Mouse (Mus musculus) limb, embryonic 15.5 days (tissue): ENCODE measurements around the gene Gm44790. TPM values are rescaled to one million over a fixed set of nuclear protein-coding genes. Genes with fewer than 3 reads are reported as not detected.
"Not testable (repeated sequence)": the region's sequence is repeated elsewhere in the genome, so short reads cannot be mapped to it uniquely, and the experiment has no call there.

Experiments used
- ATAC-seq: fragments of 200-750 bp; cut with Nextera tagmentation; 2 replicates; pipeline ENCODE4 v1.8.0; 2017; ENCODE audit warnings: low read depth, moderate TSS enrichment; ENCODE audit not compliant: insufficient number of reproducible peaks, low FRiP score, low TSS enrichment
- H3K27ac ChIP-seq: fragments of 300-500 bp; sonication (generic); 2 replicates; pipeline ENCODE4 v1.5.1; 2015; ENCODE audit warnings: moderate library complexity, mild to moderate bottlenecking, inconsistent platforms
- H3K27me3 ChIP-seq: fragments of 300-500 bp; sonication (generic); 2 replicates; pipeline ENCODE4 v1.6.1; 2015; ENCODE audit warnings: inconsistent platforms
- H3K36me3 ChIP-seq: fragments of 300-500 bp; sonication (generic); 2 replicates; pipeline ENCODE4 v1.6.1; 2015; ENCODE audit warnings: inconsistent platforms
- H3K4me1 ChIP-seq: fragments of 300-500 bp; sonication (generic); 2 replicates; pipeline ENCODE4 v1.6.1; 2015; ENCODE audit warnings: inconsistent platforms
- H3K4me2 ChIP-seq: fragments of 300-500 bp; sonication (generic); 2 replicates; pipeline ENCODE4 v1.6.1; 2015; ENCODE audit warnings: mild to moderate bottlenecking, inconsistent platforms
- H3K4me3 ChIP-seq: fragments of 300-500 bp; sonication (generic); 2 replicates; pipeline ENCODE4 v1.5.1; 2015; ENCODE audit warnings: mild to moderate bottlenecking, inconsistent platforms
- H3K9ac ChIP-seq: fragments of 300-500 bp; sonication (generic); 2 replicates; pipeline ENCODE4 v1.6.1; 2015; ENCODE audit warnings: inconsistent platforms
- H3K9me3 ChIP-seq: fragments of 300-500 bp; sonication (generic); 2 replicates; pipeline ENCODE4 v1.6.1; 2016; ENCODE audit warnings: inconsistent platforms
- WGBS: fragments of 180-500 bp; shearing (Covaris S2); methylation state at CpG from one replicate; pipeline ENCODE4 v1.1.7; 2015; 5-methylcytosine and 5-hydroxymethylcytosine counted together
- polyA plus RNA-seq: library from polyadenylated mRNA; unstranded; fragments of >200 nt; fragmentation: Nextera tagmentation; extraction: Ambion mirVana; gene quantifications from 2 replicates; pipeline ENCODE4 v1.2.1, GENCODE M21; 2015

Gene Gm44790
- 0.42 TPM in 1 of 2 replicates, not detected in the other for polyA plus RNA-seq

- WGBS = 98% methylated on average over 1 of the region's 1 CpGs
- Histone ChIP-seq H3K4me2 (no peak within 1 kb of the TSS), H3K27ac (no peak within 1 kb of the TSS), H3K27me3 (no peaks in the 10 kb centered on the region), H3K9ac (no peak within 1 kb of the TSS), H3K36me3 (peaks cover 62% of the 10 kb centered on the region), H3K9me3 (no peaks in the 10 kb centered on the region), H3K4me3 (no peak within 1 kb of the TSS), H3K4me1 (no peaks in the 10 kb centered on the region)
- ATAC-seq = no peak
Measured at GRCm38 (mm10) chr6:86426358-86426757, at the start of gene Gm44790. TSS of gene Gm44790 (plus strand) at chr6:86426658.

GRCm38 (mm10) chr6:86378341-86378740 is 48.1 kb upstream of the Gm44790 start:
- no peak for ATAC-seq
- H3K27ac ChIP-seq = no peak overlapping the region
- no peak overlapping the region for H3K4me2 ChIP-seq
- H3K36me3 ChIP-seq = peaks cover 41% of the 10 kb centered on the region
- WGBS = 89% methylated on average over 3 of the region's 3 CpGs
- H3K4me3 ChIP-seq = no peak overlapping the region
- no peak overlapping the region for H3K9ac ChIP-seq
- H3K9me3 ChIP-seq = no peaks in the 10 kb centered on the region
- H3K4me1 ChIP-seq = no peaks in the 10 kb centered on the region
- H3K27me3 ChIP-seq = no peaks in the 10 kb centered on the region

GRCm38 (mm10) chr6:86380112-86380511 is 46.3 kb upstream of the Gm44790 start:
- not testable (repeated sequence) for H3K4me2 ChIP-seq, H3K4me1 ChIP-seq, H3K27ac ChIP-seq, ATAC-seq, H3K9ac ChIP-seq, H3K4me3 ChIP-seq, H3K27me3 ChIP-seq, H3K9me3 ChIP-seq
- WGBS = 71% methylated on average over 8 of the region's 8 CpGs
- peaks cover 41% of the 10 kb centered on the region for H3K36me3 ChIP-seq

- no peak for ATAC-seq
- Histone ChIP-seq H3K4me3 (no peak overlapping the region), H3K36me3 (peaks cover 36% of the 10 kb centered on the region), H3K27ac (no peak overlapping the region), H3K27me3 (no peaks in the 10 kb centered on the region), H3K9ac (no peak overlapping the region), H3K9me3 (no peaks in the 10 kb centered on the region), H3K4me2 (no peak overlapping the region), H3K4me1 (no peaks in the 10 kb centered on the region)
Measured at GRCm38 (mm10) chr6:86382551-86382950, 43.9 kb upstream of the Gm44790 start.

- no peak overlapping the region for H3K27ac ChIP-seq
- H3K4me1 ChIP-seq = no peaks in the 10 kb centered on the region
- no peak overlapping the region for H3K4me2 ChIP-seq
- WGBS = 45% methylated on average over 16 of the region's 16 CpGs
- peaks cover 35% of the 10 kb centered on the region for H3K36me3 ChIP-seq
- no peak for ATAC-seq
- H3K9ac ChIP-seq = no peak overlapping the region
- no peaks in the 10 kb centered on the region for H3K27me3 ChIP-seq
- no peaks in the 10 kb centered on the region for H3K9me3 ChIP-seq
- H3K4me3 ChIP-seq = no peak overlapping the region
Measured at GRCm38 (mm10) chr6:86383370-86383769, 43.1 kb upstream of the Gm44790 start.

- no peaks in the 10 kb centered on the region for H3K9me3 ChIP-seq
- no peak overlapping the region for H3K4me2 ChIP-seq
- no peaks in the 10 kb centered on the region for H3K4me1 ChIP-seq
- H3K4me3 ChIP-seq = no peak overlapping the region
- H3K27ac ChIP-seq = no peak overlapping the region
- no peak overlapping the region for H3K9ac ChIP-seq
- WGBS = 48% methylated on average over 4 of the region's 4 CpGs
- H3K27me3 ChIP-seq = no peaks in the 10 kb centered on the region
- ATAC-seq = no peak
- H3K36me3 ChIP-seq = peaks cover 35% of the 10 kb centered on the region
Measured at GRCm38 (mm10) chr6:86384692-86385091, 41.8 kb upstream of the Gm44790 start.

- H3K4me3 ChIP-seq = no peak overlapping the region
- ATAC-seq = no peak
- H3K4me1 ChIP-seq = no peaks in the 10 kb centered on the region
- H3K9ac ChIP-seq = no peak overlapping the region
- 89% methylated on average over 5 of the region's 5 CpGs for WGBS
- H3K27ac ChIP-seq = no peak overlapping the region
- peaks cover 40% of the 10 kb centered on the region for H3K36me3 ChIP-seq
- H3K27me3 ChIP-seq = no peaks in the 10 kb centered on the region
- H3K9me3 ChIP-seq = no peaks in the 10 kb centered on the region
- H3K4me2 ChIP-seq = no peak overlapping the region
Measured at GRCm38 (mm10) chr6:86385362-86386104, 40.9 kb upstream of the Gm44790 start.

GRCm38 (mm10) chr6:86387313-86387712 is 39.1 kb upstream of the Gm44790 start:
- Histone ChIP-seq H3K27ac (no peak overlapping the region), H3K27me3 (no peaks in the 10 kb centered on the region), H3K9me3 (no peaks in the 10 kb centered on the region), H3K4me2 (no peak overlapping the region), H3K4me1 (no peaks in the 10 kb centered on the region), H3K4me3 (no peak overlapping the region), H3K36me3 (peaks cover 58% of the 10 kb centered on the region), H3K9ac (no peak overlapping the region)
- ATAC-seq = no peak
- WGBS = 87% methylated on average over 12 of the region's 12 CpGs

GRCm38 (mm10) chr6:86388461-86388860 is 38.0 kb upstream of the Gm44790 start:
- Histone ChIP-seq H3K27ac (no peak overlapping the region), H3K4me3 (no peak overlapping the region), H3K9me3 (no peaks in the 10 kb centered on the region), H3K4me2 (no peak overlapping the region), H3K4me1 (no peaks in the 10 kb centered on the region), H3K27me3 (no peaks in the 10 kb centered on the region), H3K9ac (no peak overlapping the region), H3K36me3 (peaks cover 60% of the 10 kb centered on the region)
- ATAC-seq = no peak
- 80% methylated on average over 18 of the region's 18 CpGs for WGBS

GRCm38 (mm10) chr6:86391326-86391725 is 35.1 kb upstream of the Gm44790 start:
- Histone ChIP-seq H3K27ac (no peak overlapping the region), H3K4me1 (peaks cover 12% of the 10 kb centered on the region), H3K27me3 (no peaks in the 10 kb centered on the region), H3K4me3 (no peak overlapping the region), H3K9ac (no peak overlapping the region), H3K4me2 (no peak overlapping the region), H3K9me3 (no peaks in the 10 kb centered on the region), H3K36me3 (peaks cover 55% of the 10 kb centered on the region)
- no peak for ATAC-seq
- 95% methylated on average over 5 of the region's 5 CpGs for WGBS

GRCm38 (mm10) chr6:86393187-86393586 is 33.3 kb upstream of the Gm44790 start:
- 88% methylated on average over 1 of the region's 1 CpGs for WGBS
- Histone ChIP-seq H3K4me2 (no peak overlapping the region), H3K36me3 (peaks cover 43% of the 10 kb centered on the region), H3K27me3 (no peaks in the 10 kb centered on the region), H3K9me3 (no peaks in the 10 kb centered on the region), H3K27ac (no peak overlapping the region), H3K4me1 (peaks cover 18% of the 10 kb centered on the region), H3K9ac (no peak overlapping the region), H3K4me3 (no peak overlapping the region)
- no peak for ATAC-seq

- H3K4me2 ChIP-seq = no peak overlapping the region
- H3K4me3 ChIP-seq = no peak overlapping the region
- no peaks in the 10 kb centered on the region for H3K27me3 ChIP-seq
- peaks cover 33% of the 10 kb centered on the region for H3K36me3 ChIP-seq
- no peak overlapping the region for H3K9ac ChIP-seq
- no peak overlapping the region for H3K27ac ChIP-seq
- no peaks in the 10 kb centered on the region for H3K9me3 ChIP-seq
- ATAC-seq = no peak
- WGBS = 83% methylated on average over 17 of the region's 17 CpGs
- peaks cover 18% of the 10 kb centered on the region for H3K4me1 ChIP-seq
Measured at GRCm38 (mm10) chr6:86394078-86394720, 32.3 kb upstream of the Gm44790 start.
